Mouse (Mus musculus): Measurements from ENCODE around the gene Ssu2. TPM values are rescaled to one million over a fixed set of nuclear protein-coding genes. Genes with fewer than 3 reads are reported as not detected.

Gene Ssu2
- polyA plus RNA-seq, 1 experiment from 2014 or later, result 0.90 TPM

DNA sequence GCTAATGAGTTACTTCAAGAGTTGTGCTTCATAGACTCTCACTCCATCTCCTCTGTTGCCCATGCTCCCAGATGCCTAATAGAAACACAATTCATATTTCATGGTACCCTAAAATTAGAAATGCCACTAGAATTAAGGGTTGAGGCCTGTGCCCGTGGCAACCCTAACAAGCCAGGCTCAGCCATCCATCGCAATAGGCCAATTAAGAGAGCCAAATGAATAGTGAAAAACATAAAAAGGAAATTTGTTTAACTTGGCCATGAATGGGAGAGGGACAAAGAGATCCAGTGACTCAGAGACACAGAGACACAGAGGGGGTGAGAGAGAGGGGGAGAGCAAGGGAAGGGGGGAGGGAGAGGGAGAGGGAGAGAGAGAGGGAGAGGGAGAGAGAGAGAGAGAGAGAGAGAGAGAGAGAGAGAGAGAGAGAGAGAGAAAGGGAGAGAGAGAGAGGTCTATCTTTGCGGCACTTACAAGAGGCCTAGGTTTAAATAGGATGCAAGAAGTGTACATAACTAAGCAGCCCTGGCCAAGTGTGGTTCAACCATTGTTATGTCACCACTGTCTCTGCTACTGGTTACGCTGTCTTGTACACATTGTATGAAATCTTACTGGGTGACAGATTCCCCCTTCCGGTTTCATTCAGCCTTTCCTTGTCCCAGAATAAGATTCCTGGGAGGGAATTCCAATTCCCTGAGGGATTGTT is 57.2 kb downstream of the Ssu2 start:
- Histone ChIP-seq H3K9me3 (ENCODE audit: control insufficient read depth, low read length) (no peaks in the 10 kb centered on the region), H3K4me2 (ENCODE audit: low read depth) (no peak overlapping the region), H3K4me3 (ENCODE audit: low read depth, low read length) (no peak overlapping the region), H3K27me3 (ENCODE audit: control insufficient read depth, insufficient read depth, low read length) (no peaks in the 10 kb centered on the region), H3K36me3 (ENCODE audit: control insufficient read depth, insufficient read depth, low read length) (no peaks in the 10 kb centered on the region), H3K9ac (ENCODE audit: low read length) (no peak overlapping the region), H3K4me1 (ENCODE audit: control insufficient read depth, insufficient read depth, low read length) (no peaks in the 10 kb centered on the region), H3K27ac (ENCODE audit: low read depth, low read length) (no peak overlapping the region)
- ATAC-seq (ENCODE audit: insufficient read depth, low FRiP score, low TSS enrichment) (no peak), DNase-seq (ENCODE audit: low spot score) (no peak)
- 77% methylated on average over 5 of the region's 5 CpGs for WGBS

GRCm38 (mm10) chr6:112327793-112328192 is 60.0 kb downstream of the Ssu2 start:
- no peak overlapping the region for H3K4me3 ChIP-seq (ENCODE audit: low read depth, low read length)
- H3K4me1 ChIP-seq (ENCODE audit: control insufficient read depth, insufficient read depth, low read length), result no peaks in the 10 kb centered on the region
- no peaks in the 10 kb centered on the region for H3K9me3 ChIP-seq (ENCODE audit: control insufficient read depth, low read length)
- ATAC-seq (ENCODE audit: insufficient read depth, low FRiP score, low TSS enrichment) (no peak), DNase-seq (ENCODE audit: low spot score) (no peak)
- H3K36me3 ChIP-seq (ENCODE audit: control insufficient read depth, insufficient read depth, low read length), result no peaks in the 10 kb centered on the region
- no peaks in the 10 kb centered on the region for H3K27me3 ChIP-seq (ENCODE audit: control insufficient read depth, insufficient read depth, low read length)
- H3K27ac ChIP-seq (ENCODE audit: low read depth, low read length), result no peak overlapping the region
- 86% methylated on average over 5 of the region's 5 CpGs for WGBS
- H3K4me2 ChIP-seq (ENCODE audit: low read depth), result no peak overlapping the region
- H3K9ac ChIP-seq (ENCODE audit: low read length), result no peak overlapping the region

- 91% methylated on average over 3 of the region's 3 CpGs for WGBS
- Histone ChIP-seq H3K4me2 (ENCODE audit: low read depth) (no peak overlapping the region), H3K36me3 (ENCODE audit: control insufficient read depth, insufficient read depth, low read length) (no peaks in the 10 kb centered on the region), H3K27ac (ENCODE audit: low read depth, low read length) (no peak overlapping the region), H3K27me3 (ENCODE audit: control insufficient read depth, insufficient read depth, low read length) (no peaks in the 10 kb centered on the region), H3K9ac (ENCODE audit: low read length) (no peak overlapping the region), H3K4me3 (ENCODE audit: low read depth, low read length) (no peak overlapping the region), H3K4me1 (ENCODE audit: control insufficient read depth, insufficient read depth, low read length) (no peaks in the 10 kb centered on the region), H3K9me3 (ENCODE audit: control insufficient read depth, low read length) (no peaks in the 10 kb centered on the region)
- no peak for ATAC-seq (ENCODE audit: insufficient read depth, low FRiP score, low TSS enrichment)
- DNase-seq (ENCODE audit: low spot score), result no peak
Observed at GRCm38 (mm10) chr6:112325213-112325612, 62.6 kb downstream of the Ssu2 start.

DNA sequence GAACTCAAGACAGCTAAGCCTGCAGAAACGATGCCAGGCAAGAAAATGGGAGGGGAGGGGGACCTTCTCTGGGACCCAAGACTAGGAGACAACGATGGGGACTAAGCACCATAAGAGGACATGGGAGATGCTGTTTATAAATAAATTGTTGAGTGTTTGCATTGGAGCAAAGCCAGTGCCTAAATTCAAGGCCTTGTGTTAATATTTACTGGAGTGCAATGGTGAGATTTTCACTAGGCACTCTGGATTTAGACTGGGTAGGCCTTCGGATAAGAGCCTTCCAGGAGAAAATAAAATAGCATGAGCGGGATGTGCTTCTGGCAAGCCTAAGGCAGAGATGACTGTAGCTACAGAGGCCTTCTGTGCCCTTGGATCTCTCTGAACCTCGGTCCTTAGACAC is 64.9 kb downstream of the Ssu2 start:
- Histone ChIP-seq H3K4me3 (ENCODE audit: low read depth, low read length) (no peak overlapping the region), H3K27ac (ENCODE audit: low read depth, low read length) (no peak overlapping the region), H3K27me3 (ENCODE audit: control insufficient read depth, insufficient read depth, low read length) (no peaks in the 10 kb centered on the region), H3K4me2 (ENCODE audit: low read depth) (no peak overlapping the region), H3K4me1 (ENCODE audit: control insufficient read depth, insufficient read depth, low read length) (no peaks in the 10 kb centered on the region), H3K36me3 (ENCODE audit: control insufficient read depth, insufficient read depth, low read length) (no peaks in the 10 kb centered on the region), H3K9ac (ENCODE audit: low read length) (no peak overlapping the region), H3K9me3 (ENCODE audit: control insufficient read depth, low read length) (no peaks in the 10 kb centered on the region)
- 86% methylated on average over 5 of the region's 5 CpGs for WGBS
- no peak for ATAC-seq (ENCODE audit: insufficient read depth, low FRiP score, low TSS enrichment)
- DNase-seq (ENCODE audit: low spot score), result no peak

GRCm38 (mm10) chr6:112320679-112321078 is 67.1 kb downstream of the Ssu2 start:
- Histone ChIP-seq H3K27me3 (ENCODE audit: control insufficient read depth, insufficient read depth, low read length) (no peaks in the 10 kb centered on the region), H3K27ac (ENCODE audit: low read depth, low read length) (no peak overlapping the region), H3K4me2 (ENCODE audit: low read depth) (no peak overlapping the region), H3K4me3 (ENCODE audit: low read depth, low read length) (no peak overlapping the region), H3K4me1 (ENCODE audit: control insufficient read depth, insufficient read depth, low read length) (no peaks in the 10 kb centered on the region), H3K9ac (ENCODE audit: low read length) (no peak overlapping the region), H3K36me3 (ENCODE audit: control insufficient read depth, insufficient read depth, low read length) (no peaks in the 10 kb centered on the region), H3K9me3 (ENCODE audit: control insufficient read depth, low read length) (no peaks in the 10 kb centered on the region)
- 42% methylated on average over 5 of the region's 5 CpGs for WGBS
- ATAC-seq (ENCODE audit: insufficient read depth, low FRiP score, low TSS enrichment) (no peak), DNase-seq (ENCODE audit: low spot score) (no peak)

DNA sequence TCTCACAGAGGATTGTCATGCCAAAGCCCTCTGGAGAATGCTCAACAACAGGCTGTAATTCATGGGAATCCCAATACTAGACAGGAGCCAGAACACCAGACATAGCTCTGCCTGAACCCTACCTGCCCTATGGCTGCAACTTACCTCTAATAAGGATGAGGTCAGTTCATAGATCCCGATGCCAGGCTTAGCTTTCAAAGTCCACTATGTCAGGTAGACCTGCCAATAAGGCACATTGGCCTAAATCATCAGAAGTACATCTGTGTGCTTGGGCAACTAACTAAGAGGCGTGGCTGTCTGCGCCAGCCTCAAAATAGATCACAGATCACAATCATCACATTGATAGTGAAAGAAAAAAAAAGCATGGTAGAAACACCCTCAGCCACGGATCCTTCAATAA is 68.4 kb downstream of the Ssu2 start:
- ATAC-seq (ENCODE audit: insufficient read depth, low FRiP score, low TSS enrichment) (no peak), DNase-seq (ENCODE audit: low spot score) (no peak)
- no peaks in the 10 kb centered on the region for H3K9me3 ChIP-seq (ENCODE audit: control insufficient read depth, low read length)
- WGBS, result 91% methylated on average over 4 of the region's 4 CpGs
- no peak overlapping the region for H3K27ac ChIP-seq (ENCODE audit: low read depth, low read length)
- H3K27me3 ChIP-seq (ENCODE audit: control insufficient read depth, insufficient read depth, low read length), result no peaks in the 10 kb centered on the region
- no peak overlapping the region for H3K4me3 ChIP-seq (ENCODE audit: low read depth, low read length)
- no peak overlapping the region for H3K9ac ChIP-seq (ENCODE audit: low read length)
- H3K36me3 ChIP-seq (ENCODE audit: control insufficient read depth, insufficient read depth, low read length), result no peaks in the 10 kb centered on the region
- H3K4me1 ChIP-seq (ENCODE audit: control insufficient read depth, insufficient read depth, low read length), result no peaks in the 10 kb centered on the region
- H3K4me2 ChIP-seq (ENCODE audit: low read depth), result no peak overlapping the region

DNA sequence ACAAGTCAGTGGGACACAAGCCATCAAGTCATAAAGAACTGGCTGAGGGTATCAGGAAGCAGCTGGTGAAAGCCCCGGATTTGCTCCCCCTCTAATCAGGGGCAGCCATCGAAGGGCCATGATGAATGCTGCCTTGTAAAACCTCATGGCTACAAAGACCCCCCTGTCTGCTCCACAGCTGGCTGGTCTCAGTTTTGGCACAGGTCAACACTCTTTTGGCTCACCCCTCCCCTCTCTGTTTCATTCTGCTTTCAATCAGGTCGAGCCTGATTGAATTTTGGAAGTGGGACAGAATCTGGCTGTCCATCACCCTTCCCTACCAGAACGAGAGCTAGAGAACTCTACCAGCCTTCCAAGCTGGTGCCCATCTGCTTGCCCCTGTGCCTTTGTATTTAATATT is 76.4 kb downstream of the Ssu2 start:
- Histone ChIP-seq H3K9ac (ENCODE audit: low read length) (no peak overlapping the region), H3K27ac (ENCODE audit: low read depth, low read length) (no peak overlapping the region), H3K4me2 (ENCODE audit: low read depth) (no peak overlapping the region), H3K36me3 (ENCODE audit: control insufficient read depth, insufficient read depth, low read length) (no peaks in the 10 kb centered on the region), H3K4me1 (ENCODE audit: control insufficient read depth, insufficient read depth, low read length) (no peaks in the 10 kb centered on the region), H3K27me3 (ENCODE audit: control insufficient read depth, insufficient read depth, low read length) (no peaks in the 10 kb centered on the region), H3K4me3 (ENCODE audit: low read depth, low read length) (no peak overlapping the region), H3K9me3 (ENCODE audit: control insufficient read depth, low read length) (no peaks in the 10 kb centered on the region)
- WGBS, result 27% methylated on average over 4 of the region's 4 CpGs
- DNase-seq (ENCODE audit: low spot score) (no peak), ATAC-seq (ENCODE audit: insufficient read depth, low FRiP score, low TSS enrichment) (no peak)

GRCm38 (mm10) chr6:112309330-112309938 is 78.4 kb downstream of the Ssu2 start:
- Histone ChIP-seq H3K27me3 (ENCODE audit: control insufficient read depth, insufficient read depth, low read length) (no peaks in the 10 kb centered on the region), H3K9me3 (ENCODE audit: control insufficient read depth, low read length) (no peaks in the 10 kb centered on the region), H3K4me1 (ENCODE audit: control insufficient read depth, insufficient read depth, low read length) (no peaks in the 10 kb centered on the region), H3K9ac (ENCODE audit: low read length) (no peak overlapping the region), H3K4me3 (ENCODE audit: low read depth, low read length) (no peak overlapping the region), H3K4me2 (ENCODE audit: low read depth) (no peak overlapping the region), H3K36me3 (ENCODE audit: control insufficient read depth, insufficient read depth, low read length) (no peaks in the 10 kb centered on the region), H3K27ac (ENCODE audit: low read depth, low read length) (no peak overlapping the region)
- ATAC-seq (ENCODE audit: insufficient read depth, low FRiP score, low TSS enrichment) (no peak), DNase-seq (ENCODE audit: low spot score) (no peak)
- WGBS, result 67% methylated on average over 6 of the region's 6 CpGs
